Mouse (Mus musculus): Measurements from ENCODE around the gene Rsph1. TPM values are rescaled to one million over a fixed set of nuclear protein-coding genes. Genes with fewer than 3 reads are reported as not detected.

Gene Rsph1
- polyA plus RNA-seq, 1 experiment from 2014 or later = 20.1 TPM

- no peak overlapping the region for H3K4me2 ChIP-seq (ENCODE audit: low read depth, low read length)
- no peaks in the 10 kb centered on the region for H3K27me3 ChIP-seq (ENCODE audit: control insufficient read depth, insufficient read depth, low read depth, low read length)
- peaks cover 17% of the 10 kb centered on the region for H3K4me1 ChIP-seq (replicated peaks; ENCODE audit: control insufficient read depth, insufficient read depth, low read length)
- no peaks in the 10 kb centered on the region for H3K9me3 ChIP-seq (ENCODE audit: control insufficient read depth, low read length)
- no peaks in the 10 kb centered on the region for H3K36me3 ChIP-seq (ENCODE audit: control insufficient read depth, insufficient read depth, low read length)
- H3K9ac ChIP-seq (ENCODE audit: low read length) = no peak overlapping the region
- H3K27ac ChIP-seq (ENCODE audit: low read length) = no peak overlapping the region
- no peak for ATAC-seq (ENCODE audit: low read depth)
- no peak overlapping the region for H3K4me3 ChIP-seq (ENCODE audit: low read length)
- WGBS = 49% methylated on average over 22 of the region's 22 CpGs
These were observed 40.5 kb upstream of the Rsph1 start for GRCm38 (mm10) chr17:31317521-31318272.

- Histone ChIP-seq H3K36me3 (ENCODE audit: control insufficient read depth, insufficient read depth, low read length) (no peaks in the 10 kb centered on the region), H3K4me2 (ENCODE audit: low read depth, low read length) (no peak overlapping the region), H3K4me3 (ENCODE audit: low read length) (no peak overlapping the region), H3K9ac (ENCODE audit: low read length) (no peak overlapping the region), H3K4me1 (replicated peaks; ENCODE audit: control insufficient read depth, insufficient read depth, low read length) (peaks cover 17% of the 10 kb centered on the region), H3K27ac (ENCODE audit: low read length) (no peak overlapping the region), H3K27me3 (ENCODE audit: control insufficient read depth, insufficient read depth, low read depth, low read length) (no peaks in the 10 kb centered on the region), H3K9me3 (ENCODE audit: control insufficient read depth, low read length) (no peaks in the 10 kb centered on the region)
- ATAC-seq (ENCODE audit: low read depth) = no peak
- WGBS = 66% methylated on average over 3 of the region's 3 CpGs
These were observed 39.8 kb upstream of the Rsph1 start for GRCm38 (mm10) chr17:31316998-31317397.

DNA sequence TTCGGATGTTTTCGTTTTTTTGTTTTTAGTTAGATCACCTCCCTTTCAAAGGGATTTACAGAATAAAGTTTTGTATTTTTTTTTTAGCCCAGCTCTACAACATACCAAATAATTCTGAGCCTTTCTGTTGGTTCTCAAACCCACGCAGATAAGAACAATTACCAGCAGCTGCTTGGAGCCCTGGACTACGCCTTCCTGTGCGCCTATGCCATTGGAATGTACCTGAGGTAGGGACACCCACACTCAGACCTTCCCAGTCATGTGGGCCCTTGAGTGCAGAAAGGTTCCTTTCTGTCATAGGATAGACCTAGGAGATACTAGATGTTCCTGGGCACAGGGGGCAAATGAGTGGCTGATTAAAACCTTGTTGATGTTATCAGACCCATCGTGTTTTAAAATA is 38.8 kb upstream of the Rsph1 start:
- Histone ChIP-seq H3K9ac (ENCODE audit: low read length) (no peak overlapping the region), H3K4me1 (replicated peaks; ENCODE audit: control insufficient read depth, insufficient read depth, low read length) (peaks cover 17% of the 10 kb centered on the region), H3K27me3 (ENCODE audit: control insufficient read depth, insufficient read depth, low read depth, low read length) (no peaks in the 10 kb centered on the region), H3K27ac (ENCODE audit: low read length) (peak overlapping the region; percentile 70), H3K9me3 (ENCODE audit: control insufficient read depth, low read length) (no peaks in the 10 kb centered on the region), H3K36me3 (ENCODE audit: control insufficient read depth, insufficient read depth, low read length) (no peaks in the 10 kb centered on the region), H3K4me2 (ENCODE audit: low read depth, low read length) (no peak overlapping the region), H3K4me3 (ENCODE audit: low read length) (no peak overlapping the region)
- WGBS = 43% methylated on average over 6 of the region's 6 CpGs
- peak; percentile 43; the same call in 1 of the 2 replicates for ATAC-seq (ENCODE audit: low read depth)

DNA sequence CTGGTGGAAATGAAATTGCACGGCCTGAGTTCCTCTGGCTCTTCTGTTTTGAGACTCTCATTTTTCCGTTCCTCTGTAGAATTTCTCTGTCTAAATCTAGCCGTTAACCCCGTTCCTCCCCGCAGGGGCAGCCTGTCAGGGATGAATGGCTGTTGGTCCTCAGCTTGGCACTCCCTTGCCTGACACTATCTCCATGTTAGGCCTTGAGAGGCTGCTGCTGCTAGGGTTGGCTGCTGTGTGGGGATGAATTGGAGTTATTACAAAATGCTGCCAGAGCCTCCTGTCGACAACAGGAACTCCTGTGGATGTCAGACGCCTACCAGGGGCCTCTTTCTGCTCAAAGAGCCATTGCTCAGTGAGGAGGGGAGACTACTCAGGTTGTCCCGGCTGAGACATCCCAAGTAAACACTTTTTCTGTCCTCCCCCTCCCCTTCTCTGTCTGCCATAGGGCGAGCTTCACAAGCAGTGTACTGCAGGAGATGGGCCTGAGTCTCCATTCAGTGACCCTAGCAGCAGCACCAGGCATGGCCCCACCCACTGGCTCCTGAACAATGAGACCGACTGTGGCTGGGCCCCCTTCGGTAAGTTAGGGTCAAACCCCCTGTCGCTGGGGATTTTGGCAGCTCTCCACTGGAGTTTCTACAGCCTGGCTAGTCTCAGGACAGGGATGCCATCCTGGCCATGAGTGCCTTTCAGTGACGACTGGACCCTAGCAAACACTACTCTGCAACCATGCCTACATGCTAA is 38.0 kb upstream of the Rsph1 start:
- H3K4me1 ChIP-seq (replicated peaks; ENCODE audit: control insufficient read depth, insufficient read depth, low read length) = peaks cover 14% of the 10 kb centered on the region
- WGBS = 26% methylated on average over 13 of the region's 13 CpGs
- H3K27ac ChIP-seq (ENCODE audit: low read length) = peak overlapping the region; percentile 70

GRCm38 (mm10) chr17:31312648-31313047 is 35.5 kb upstream of the Rsph1 start:
- ATAC-seq (ENCODE audit: low read depth) = no peak
- Histone ChIP-seq H3K36me3 (ENCODE audit: control insufficient read depth, insufficient read depth, low read length) (no peaks in the 10 kb centered on the region), H3K9me3 (ENCODE audit: control insufficient read depth, low read length) (no peaks in the 10 kb centered on the region), H3K4me3 (ENCODE audit: low read length) (no peak overlapping the region), H3K4me2 (ENCODE audit: low read depth, low read length) (no peak overlapping the region), H3K27ac (ENCODE audit: low read length) (no peak overlapping the region), H3K9ac (ENCODE audit: low read length) (no peak overlapping the region), H3K4me1 (replicated peaks; ENCODE audit: control insufficient read depth, insufficient read depth, low read length) (peaks cover 9% of the 10 kb centered on the region), H3K27me3 (ENCODE audit: control insufficient read depth, insufficient read depth, low read depth, low read length) (no peaks in the 10 kb centered on the region)
- 80% methylated on average over 10 of the region's 10 CpGs for WGBS

More for the DNA sequence above, 38.0 kb upstream of the Rsph1 start:
- no peak for ATAC-seq (ENCODE audit: low read depth)
- Histone ChIP-seq H3K36me3 (ENCODE audit: control insufficient read depth, insufficient read depth, low read length) (no peaks in the 10 kb centered on the region), H3K27me3 (ENCODE audit: control insufficient read depth, insufficient read depth, low read depth, low read length) (no peaks in the 10 kb centered on the region), H3K4me2 (ENCODE audit: low read depth, low read length) (no peak overlapping the region), H3K4me3 (ENCODE audit: low read length) (no peak overlapping the region), H3K9me3 (ENCODE audit: control insufficient read depth, low read length) (no peaks in the 10 kb centered on the region), H3K9ac (ENCODE audit: low read length) (no peak overlapping the region)

- Histone ChIP-seq H3K4me3 (ENCODE audit: low read length) (no peak overlapping the region), H3K27ac (ENCODE audit: low read length) (no peak overlapping the region), H3K27me3 (ENCODE audit: control insufficient read depth, insufficient read depth, low read depth, low read length) (no peaks in the 10 kb centered on the region), H3K4me1 (replicated peaks; ENCODE audit: control insufficient read depth, insufficient read depth, low read length) (peaks cover 7% of the 10 kb centered on the region), H3K9ac (ENCODE audit: low read length) (no peak overlapping the region), H3K36me3 (ENCODE audit: control insufficient read depth, insufficient read depth, low read length) (no peaks in the 10 kb centered on the region), H3K4me2 (ENCODE audit: low read depth, low read length) (no peak overlapping the region), H3K9me3 (ENCODE audit: control insufficient read depth, low read length) (no peaks in the 10 kb centered on the region)
- no peak for ATAC-seq (ENCODE audit: low read depth)
- 75% methylated on average over 9 of the region's 9 CpGs for WGBS
These were observed 33.9 kb upstream of the Rsph1 start for GRCm38 (mm10) chr17:31311047-31311446.

- 38% methylated on average over 6 of the region's 6 CpGs for WGBS
- no peaks in the 10 kb centered on the region for H3K9me3 ChIP-seq (ENCODE audit: control insufficient read depth, low read length)
- no peak overlapping the region for H3K27ac ChIP-seq (ENCODE audit: low read length)
- no peaks in the 10 kb centered on the region for H3K36me3 ChIP-seq (ENCODE audit: control insufficient read depth, insufficient read depth, low read length)
- H3K9ac ChIP-seq (ENCODE audit: low read length) = no peak overlapping the region
- no peak overlapping the region for H3K4me3 ChIP-seq (ENCODE audit: low read length)
- H3K4me1 ChIP-seq (replicated peaks; ENCODE audit: control insufficient read depth, insufficient read depth, low read length) = no peaks in the 10 kb centered on the region; the same call in 1 of the 2 replicates
- ATAC-seq (ENCODE audit: low read depth) = no peak
- H3K4me2 ChIP-seq (ENCODE audit: low read depth, low read length) = no peak overlapping the region
- H3K27me3 ChIP-seq (ENCODE audit: control insufficient read depth, insufficient read depth, low read depth, low read length) = no peaks in the 10 kb centered on the region
These were observed 32.2 kb upstream of the Rsph1 start for GRCm38 (mm10) chr17:31309281-31309793.

DNA sequence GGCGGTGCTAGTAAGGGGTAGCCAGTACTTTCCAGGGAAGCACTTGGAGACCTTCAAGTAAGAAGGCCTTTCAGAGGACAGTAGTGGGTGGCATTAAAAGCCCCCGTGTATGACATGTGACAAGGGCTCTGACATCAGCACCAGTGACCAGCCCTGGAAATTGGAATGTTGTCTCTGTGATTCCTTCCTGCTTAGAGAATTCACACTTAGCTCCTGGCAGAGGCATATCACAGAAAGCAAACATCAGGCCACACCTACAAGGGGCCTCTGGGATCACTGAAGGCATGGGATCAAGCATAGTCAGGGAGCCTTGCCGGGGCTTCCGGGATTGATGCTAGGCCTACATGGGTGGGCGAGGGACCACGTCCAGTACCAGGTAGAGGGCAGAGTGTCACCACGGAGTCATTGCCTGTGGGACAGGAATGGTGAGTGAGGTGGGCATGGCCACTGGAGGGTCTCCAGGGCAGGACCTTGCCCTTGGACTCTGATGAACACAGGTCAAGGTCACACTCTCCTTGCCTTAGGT is 31.2 kb upstream of the Rsph1 start:
- H3K27me3 ChIP-seq (ENCODE audit: control insufficient read depth, insufficient read depth, low read depth, low read length) = no peaks in the 10 kb centered on the region
- no peak overlapping the region for H3K9ac ChIP-seq (ENCODE audit: low read length)
- no peak for ATAC-seq (ENCODE audit: low read depth)
- H3K27ac ChIP-seq (ENCODE audit: low read length) = no peak overlapping the region
- no peaks in the 10 kb centered on the region for H3K9me3 ChIP-seq (ENCODE audit: control insufficient read depth, low read length)
- H3K4me3 ChIP-seq (ENCODE audit: low read length) = no peak overlapping the region
- no peaks in the 10 kb centered on the region for H3K36me3 ChIP-seq (ENCODE audit: control insufficient read depth, insufficient read depth, low read length)
- no peak overlapping the region for H3K4me2 ChIP-seq (ENCODE audit: low read depth, low read length)
- 76% methylated on average over 7 of the region's 7 CpGs for WGBS
- no peaks in the 10 kb centered on the region; the same call in 1 of the 2 replicates for H3K4me1 ChIP-seq (replicated peaks; ENCODE audit: control insufficient read depth, insufficient read depth, low read length)

GRCm38 (mm10) chr17:31307756-31308155 is 30.6 kb upstream of the Rsph1 start:
- Histone ChIP-seq H3K4me2 (ENCODE audit: low read depth, low read length) (no peak overlapping the region), H3K27ac (ENCODE audit: low read length) (no peak overlapping the region), H3K9ac (ENCODE audit: low read length) (no peak overlapping the region), H3K4me1 (replicated peaks; ENCODE audit: control insufficient read depth, insufficient read depth, low read length) (no peaks in the 10 kb centered on the region; the same call in 1 of the 2 replicates), H3K9me3 (ENCODE audit: control insufficient read depth, low read length) (no peaks in the 10 kb centered on the region), H3K27me3 (ENCODE audit: control insufficient read depth, insufficient read depth, low read depth, low read length) (no peaks in the 10 kb centered on the region), H3K4me3 (ENCODE audit: low read length) (no peak overlapping the region), H3K36me3 (ENCODE audit: control insufficient read depth, insufficient read depth, low read length) (no peaks in the 10 kb centered on the region)
- 77% methylated on average over 3 of the region's 3 CpGs for WGBS
- no peak for ATAC-seq (ENCODE audit: low read depth)
